Mouse (Mus musculus) R1 (cell line): Measurements from ENCODE around the gene Rab38.
A peak's percentile ranks its signal among the peaks of the same experiment; 100 is the strongest.

Experiments
- DNase-seq: peaks from one replicate; pipeline ENCODE4 v3.0.0-alpha.2; 2018; ENCODE audit warnings: low read depth, low spot score

The Rab38 gene

DNA sequence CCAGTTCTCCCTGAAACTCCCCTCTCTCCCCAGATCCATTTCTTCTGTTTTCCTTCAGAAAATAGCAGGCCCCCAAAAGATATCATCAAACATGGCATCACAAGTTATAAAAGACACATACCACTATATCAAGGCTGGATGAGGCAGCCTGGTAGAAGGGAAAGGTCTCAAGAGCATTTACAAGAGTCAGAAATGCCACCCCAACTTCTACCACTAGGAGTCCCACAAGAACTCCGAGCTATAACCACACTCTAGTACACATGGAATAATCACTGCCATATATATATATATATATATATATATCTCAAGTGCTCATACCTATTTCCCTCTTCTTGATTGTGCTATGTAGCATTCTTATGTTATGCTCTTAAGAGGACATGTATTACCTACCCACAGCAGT lies 92.4 kb downstream of the Rab38 start:
- DNase-seq, result peak; percentile 26

DNA sequence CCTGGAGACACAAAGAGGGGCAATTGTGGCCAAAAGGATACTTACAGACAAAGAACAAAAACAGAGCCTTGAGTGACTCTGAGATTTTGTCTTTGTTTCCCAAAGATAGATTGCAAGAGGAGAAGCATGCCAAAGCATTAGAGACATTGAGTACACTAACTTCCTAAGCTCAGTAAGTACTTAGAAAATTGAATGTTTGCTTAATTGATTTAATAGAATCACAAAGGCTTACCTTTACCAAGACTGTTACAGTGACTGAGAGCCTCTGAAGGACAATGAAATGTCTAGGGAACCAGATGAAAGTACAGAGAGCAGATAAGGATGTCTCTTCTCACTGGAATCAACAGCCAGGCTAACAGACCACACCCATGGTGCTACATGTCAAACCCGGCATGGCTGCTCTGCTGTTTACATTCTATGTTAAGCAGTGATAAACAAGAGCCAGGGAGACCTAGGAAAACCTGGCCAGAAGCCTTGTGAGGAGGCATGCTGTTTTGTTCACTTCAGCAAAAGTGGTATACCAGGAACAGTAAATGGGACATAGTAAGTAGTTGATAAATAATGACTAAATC lies 97.1 kb downstream of the Rab38 start:
- peak; percentile 11 for DNase-seq

DNA sequence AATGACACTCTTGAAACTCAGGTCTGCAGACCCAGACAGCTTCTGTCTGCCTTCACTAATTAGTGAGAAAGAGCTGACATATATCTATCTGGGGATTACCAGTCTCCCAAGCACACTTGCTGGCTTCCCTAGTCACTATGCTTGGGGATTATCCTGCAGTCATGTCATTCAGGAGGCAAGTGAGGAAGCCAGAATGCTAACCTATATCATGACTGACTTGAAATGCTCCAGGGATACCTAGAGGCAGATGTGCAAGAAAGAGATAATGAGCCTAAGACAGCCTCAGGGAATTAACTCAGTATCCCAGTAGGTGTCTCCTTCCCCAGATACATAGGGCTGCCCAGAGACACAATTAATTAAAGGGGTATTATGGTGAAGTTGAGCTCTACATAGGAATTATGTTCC lies 106.1 kb downstream of the Rab38 start:
- DNase-seq, result no peak

DNA sequence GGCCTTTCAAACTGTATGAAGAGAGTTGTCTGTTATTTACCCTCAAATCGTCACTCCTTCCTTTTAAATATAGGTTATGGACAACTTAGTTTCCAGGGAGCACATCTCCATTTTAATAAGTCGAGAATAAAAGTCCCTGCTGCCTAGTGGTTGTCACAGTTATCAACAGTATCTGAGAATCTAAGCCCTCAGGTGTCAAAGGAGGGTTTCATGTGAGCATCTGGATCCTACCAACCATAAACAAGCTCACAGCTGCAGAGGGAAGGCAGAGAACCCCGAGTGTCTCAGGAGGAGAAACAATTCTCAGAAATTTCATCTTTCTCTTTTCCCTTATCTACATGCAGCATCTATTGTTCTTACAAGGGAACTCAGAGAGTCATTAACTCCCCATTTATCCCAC lies 106.7 kb downstream of the Rab38 start:
- DNase-seq, result no peak
